Mouse (Mus musculus) myocyte (in vitro differentiated cells): Measurements from ENCODE around the gene Trak1.

Experiments used
- MYOG ChIP-seq, 3 experiments: IDR thresholded peaks; one replicate each; pipeline ENCODE4 v1.6.1; 2011; ENCODE audit warnings: control low read depth in 2 of 3, low read depth in 2 of 3, mild to moderate bottlenecking in 2 of 3; ENCODE audit not compliant: insufficient read length in 2 of 3, control insufficient read depth in 1 of 3, insufficient read depth in 1 of 3
- POLR2A ChIP-seq: IDR thresholded peaks from one replicate; pipeline ENCODE4 v1.6.1; 2011; ENCODE audit warnings: low read depth, mild to moderate bottlenecking, control low read depth, moderate library complexity; ENCODE audit not compliant: insufficient read length
- TCF12 ChIP-seq: IDR thresholded peaks from one replicate; pipeline ENCODE4 v1.6.1; 2011; ENCODE audit warnings: mild to moderate bottlenecking, control low read depth; ENCODE audit not compliant: poor library complexity, insufficient read depth, severe bottlenecking
- USF1 ChIP-seq: IDR thresholded peaks from one replicate; pipeline ENCODE4 v1.6.1; 2011; ENCODE audit warnings: low read depth, mild to moderate bottlenecking, control low read depth, moderate library complexity

DNA sequence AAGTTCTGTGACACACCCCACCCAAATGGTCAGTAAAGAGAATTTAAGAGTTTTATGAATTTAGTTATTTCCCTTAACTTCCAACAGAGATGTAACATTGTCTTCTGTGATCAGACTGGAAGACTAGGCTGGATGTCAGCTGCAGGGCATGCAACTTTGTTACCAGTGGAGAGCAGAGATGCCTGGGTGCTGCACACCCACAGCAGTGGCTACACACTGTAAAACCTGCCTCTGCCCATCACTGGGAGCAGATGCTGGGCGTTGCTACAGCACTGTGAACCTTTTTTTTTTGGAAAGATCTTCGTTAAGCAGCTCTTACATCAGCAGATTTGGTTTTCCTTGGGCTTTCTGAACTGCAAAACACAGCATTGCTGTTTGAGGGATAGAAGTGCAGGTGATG is 97.6 kb downstream of the Trak1 start:
- TF ChIP-seq POLR2A (no peak), USF1 (no peak), MYOG (IDR thresholded peaks at IDR 0.05; ENCODE audit: control insufficient read depth in 1 of 3, insufficient read depth in 1 of 3, insufficient read length in 2 of 3, low read depth in 2 of 3) (peak in 1 of 3 experiments; percentile 37), TCF12 (no peak)
